Mouse (Mus musculus) lung, postnatal 10 days (tissue): ENCODE data around the gene Plekhf1.
A peak's percentile ranks its signal among the peaks of the same experiment; 100 is the strongest.

Experiments
- DNase-seq: peaks from one replicate; pipeline ENCODE4 v3.0.0; 2021

The Plekhf1 gene

GRCm38 (mm10) chr7:38217417-38218171 lies 10.2 kb downstream of the Plekhf1 start:
- DNase-seq: peak; percentile 95

- DNase-seq: no peak
These were observed 12.1 kb downstream of the Plekhf1 start for GRCm38 (mm10) chr7:38215697-38216096.

- no peak for DNase-seq
These were observed 12.5 kb downstream of the Plekhf1 start for GRCm38 (mm10) chr7:38215281-38215680.

GRCm38 (mm10) chr7:38214473-38215214 lies 13.2 kb downstream of the Plekhf1 start:
- no peak for DNase-seq

- no peak for DNase-seq
These were observed 15.2 kb downstream of the Plekhf1 start for GRCm38 (mm10) chr7:38212651-38213062.

GRCm38 (mm10) chr7:38209478-38210152 lies 18.2 kb downstream of the Plekhf1 start:
- no peak for DNase-seq

GRCm38 (mm10) chr7:38208969-38209368 lies 18.8 kb downstream of the Plekhf1 start:
- DNase-seq: no peak

- no peak for DNase-seq
These were observed 21.3 kb downstream of the Plekhf1 start for GRCm38 (mm10) chr7:38206564-38206963.

GRCm38 (mm10) chr7:38205801-38206200 lies 22.0 kb downstream of the Plekhf1 start:
- DNase-seq: no peak

- DNase-seq: no peak
These were observed 23.5 kb downstream of the Plekhf1 start for GRCm38 (mm10) chr7:38204314-38204713.

- DNase-seq: no peak
These were observed 26.5 kb downstream of the Plekhf1 start for GRCm38 (mm10) chr7:38201290-38201658.

GRCm38 (mm10) chr7:38200606-38201289 lies 27.1 kb downstream of the Plekhf1 start:
- peak; percentile 88 for DNase-seq

GRCm38 (mm10) chr7:38199907-38200605 lies 27.8 kb downstream of the Plekhf1 start:
- DNase-seq: no peak

- DNase-seq: peak; percentile 39
These were observed 36.2 kb downstream of the Plekhf1 start for GRCm38 (mm10) chr7:38191571-38191970.

GRCm38 (mm10) chr7:38191146-38191545 lies 36.7 kb downstream of the Plekhf1 start:
- DNase-seq: no peak

GRCm38 (mm10) chr7:38190056-38190835 lies 37.6 kb downstream of the Plekhf1 start:
- DNase-seq: no peak

- DNase-seq: no peak
These were observed 38.5 kb downstream of the Plekhf1 start for GRCm38 (mm10) chr7:38189136-38189982.

- DNase-seq: no peak
These were observed 39.3 kb downstream of the Plekhf1 start for GRCm38 (mm10) chr7:38188281-38189075.

GRCm38 (mm10) chr7:38187796-38188195 lies 40.0 kb downstream of the Plekhf1 start:
- DNase-seq: no peak

- DNase-seq: no peak
These were observed 41.0 kb downstream of the Plekhf1 start for GRCm38 (mm10) chr7:38186861-38187260.
